Mouse (Mus musculus) liver, embryonic 11.5 days (tissue): Measurements from ENCODE around the gene Rtn4r. TPM values are rescaled to one million over a fixed set of nuclear protein-coding genes. Genes with fewer than 3 reads are reported as not detected.
"Not testable (repeated sequence)": the region's sequence is repeated elsewhere in the genome, so short reads cannot be mapped to it uniquely, and the experiment has no call there.

Source experiments
- ATAC-seq: fragments of 200-750 bp; cut with Nextera tagmentation; replicated peaks from 2 replicates; pipeline ENCODE4 v1.8.0; 2017; ENCODE audit warnings: moderate number of reproducible peaks, mild to moderate bottlenecking, moderate TSS enrichment, moderate library complexity; ENCODE audit not compliant: low FRiP score
- DNase-seq: peaks from one replicate; pipeline ENCODE4 v3.0.0-alpha.2; 2017; ENCODE audit warnings: low spot score
- H3K27ac ChIP-seq: fragments of 300-500 bp; sonication (generic); 2 replicates; pipeline ENCODE4 v1.5.1; 2014; ENCODE audit warnings: mild to moderate bottlenecking, low read depth, low read length, control low read depth
- H3K27me3 ChIP-seq: fragments of 300-500 bp; sonication (generic); replicated peaks from 2 replicates; pipeline ENCODE4 v1.6.1; 2014; ENCODE audit warnings: low read length, mixed read lengths; ENCODE audit not compliant: control insufficient read depth, insufficient read depth
- H3K36me3 ChIP-seq: fragments of 300-500 bp; sonication (generic); 2 replicates; pipeline ENCODE4 v1.6.1; 2014; ENCODE audit warnings: mild to moderate bottlenecking, low read length, moderate library complexity, mixed read lengths; ENCODE audit not compliant: control insufficient read depth, insufficient read depth
- H3K4me1 ChIP-seq: fragments of 300-500 bp; sonication (generic); replicated peaks from 2 replicates; pipeline ENCODE4 v1.6.1; 2014; ENCODE audit warnings: low read length, mixed read lengths; ENCODE audit not compliant: control insufficient read depth, insufficient read depth
- H3K4me2 ChIP-seq: fragments of 300-500 bp; sonication (generic); 2 replicates; pipeline ENCODE4 v1.6.1; 2014; ENCODE audit warnings: mild to moderate bottlenecking, control low read depth, moderate library complexity
- H3K4me3 ChIP-seq: fragments of 300-500 bp; sonication (generic); 2 replicates; pipeline ENCODE4 v1.5.1; 2014; ENCODE audit warnings: low read depth, low read length, control low read depth
- H3K9ac ChIP-seq: fragments of 300-500 bp; sonication (generic); 2 replicates; pipeline ENCODE4 v1.6.1; 2014; ENCODE audit warnings: low read depth, low read length, control low read depth
- H3K9me3 ChIP-seq: fragments of 300-500 bp; sonication (generic); 2 replicates; pipeline ENCODE4 v1.6.1; 2016; ENCODE audit warnings: low read length, inconsistent platforms, mixed read lengths; ENCODE audit not compliant: control insufficient read depth
- WGBS: fragments of 180-500 bp; shearing (Covaris S2); extraction: QIAGEN DNeasy Blood & Tissue Kit; methylation state at CpG from one replicate; pipeline ENCODE4 v1.1.7; 2014; 5-methylcytosine and 5-hydroxymethylcytosine counted together
- polyA plus RNA-seq: library from polyadenylated mRNA; unstranded; fragments of >200 nt; fragmentation: Nextera tagmentation; extraction: Ambion mirVana; gene quantifications from 2 replicates; pipeline ENCODE4 v1.2.1, GENCODE M21; 2014

Rtn4r gene
- polyA plus RNA-seq, 1 experiment from 2014 or later = 0.96 TPM

DNA sequence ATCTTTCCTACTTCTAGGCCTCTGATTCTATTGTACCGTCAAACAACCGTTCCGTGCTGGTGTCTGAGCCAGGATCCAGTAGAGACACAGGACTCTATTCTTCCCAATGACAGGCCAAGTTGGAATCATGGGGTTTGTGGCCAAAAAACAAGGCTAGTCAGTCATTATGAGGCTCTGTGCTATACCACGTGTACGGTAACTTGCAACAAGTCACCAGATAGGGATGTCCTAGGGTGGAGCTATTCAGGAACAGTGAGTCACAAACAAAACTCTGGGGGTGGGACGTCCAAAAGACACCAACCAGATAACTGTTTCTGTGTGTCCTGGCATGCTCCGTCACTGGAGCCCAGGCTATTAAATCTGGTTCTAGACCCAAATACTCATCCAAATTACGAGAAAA is 55.3 kb downstream of the Rtn4r start:
- no peaks in the 10 kb centered on the region; the same call in 1 of the 2 replicates for H3K27me3 ChIP-seq
- no peak overlapping the region for H3K4me2 ChIP-seq
- no peak overlapping the region for H3K27ac ChIP-seq
- H3K9ac ChIP-seq = no peak overlapping the region
- no peaks in the 10 kb centered on the region for H3K4me1 ChIP-seq
- H3K9me3 ChIP-seq = no peaks in the 10 kb centered on the region
- ATAC-seq = no peak
- DNase-seq = no peak
- no peak overlapping the region for H3K4me3 ChIP-seq
- no peaks in the 10 kb centered on the region for H3K36me3 ChIP-seq
- 75% methylated on average over 8 of the region's 8 CpGs for WGBS

DNA sequence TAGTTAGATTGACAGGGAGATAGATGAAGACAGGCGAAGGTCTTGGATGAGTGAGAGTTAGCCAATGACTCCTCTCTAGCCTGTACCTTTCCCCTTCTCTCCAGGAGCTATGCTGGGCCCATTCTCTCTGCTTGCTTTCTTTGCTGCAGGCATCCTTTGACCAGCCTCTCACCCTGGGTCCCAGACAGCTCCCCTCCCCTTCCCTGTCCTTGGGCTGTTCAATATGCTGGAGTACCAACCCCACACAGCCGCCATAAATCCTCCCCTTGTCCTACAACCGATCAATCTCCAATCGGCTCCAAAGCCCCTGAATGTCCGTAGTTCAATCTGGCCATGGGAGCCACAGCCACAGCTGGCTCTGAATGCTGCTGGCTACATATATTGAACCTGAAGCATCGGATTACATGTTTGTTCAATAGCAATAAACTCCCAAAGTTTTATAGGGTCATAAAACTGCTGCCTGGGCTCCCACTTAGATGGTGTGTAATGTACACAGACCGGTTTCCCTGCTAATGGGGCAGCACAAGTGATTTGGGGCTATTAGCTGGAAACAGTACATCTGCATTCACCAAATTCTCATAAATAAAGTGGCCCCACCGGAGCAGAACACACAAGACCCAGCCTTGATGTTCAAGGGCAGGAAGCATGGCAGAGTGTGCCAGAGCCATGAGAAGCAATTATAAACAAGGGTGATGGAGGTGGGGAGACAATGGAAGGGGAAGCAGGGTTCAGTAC is 58.4 kb downstream of the Rtn4r start:
- WGBS = 63% methylated on average over 8 of the region's 8 CpGs
- no peaks in the 10 kb centered on the region for H3K4me1 ChIP-seq
- no peak overlapping the region for H3K9ac ChIP-seq
- H3K4me2 ChIP-seq = no peak overlapping the region
- ATAC-seq (no peak), DNase-seq (no peak)
- no peak overlapping the region for H3K4me3 ChIP-seq
- H3K27ac ChIP-seq = no peak overlapping the region
- no peaks in the 10 kb centered on the region for H3K9me3 ChIP-seq
- no peaks in the 10 kb centered on the region; the same call in 1 of the 2 replicates for H3K27me3 ChIP-seq
- no peaks in the 10 kb centered on the region for H3K36me3 ChIP-seq

GRCm38 (mm10) chr16:18186798-18187197 is 59.4 kb downstream of the Rtn4r start:
- no peak for ATAC-seq
- H3K9ac ChIP-seq = no peak overlapping the region
- H3K4me1 ChIP-seq = no peaks in the 10 kb centered on the region
- 61% methylated on average over 4 of the region's 4 CpGs for WGBS
- H3K27ac ChIP-seq = no peak overlapping the region
- no peak for DNase-seq
- no peaks in the 10 kb centered on the region; the same call in 1 of the 2 replicates for H3K27me3 ChIP-seq
- H3K4me2 ChIP-seq = no peak overlapping the region
- no peaks in the 10 kb centered on the region for H3K36me3 ChIP-seq
- no peak overlapping the region for H3K4me3 ChIP-seq
- H3K9me3 ChIP-seq = no peaks in the 10 kb centered on the region

DNA sequence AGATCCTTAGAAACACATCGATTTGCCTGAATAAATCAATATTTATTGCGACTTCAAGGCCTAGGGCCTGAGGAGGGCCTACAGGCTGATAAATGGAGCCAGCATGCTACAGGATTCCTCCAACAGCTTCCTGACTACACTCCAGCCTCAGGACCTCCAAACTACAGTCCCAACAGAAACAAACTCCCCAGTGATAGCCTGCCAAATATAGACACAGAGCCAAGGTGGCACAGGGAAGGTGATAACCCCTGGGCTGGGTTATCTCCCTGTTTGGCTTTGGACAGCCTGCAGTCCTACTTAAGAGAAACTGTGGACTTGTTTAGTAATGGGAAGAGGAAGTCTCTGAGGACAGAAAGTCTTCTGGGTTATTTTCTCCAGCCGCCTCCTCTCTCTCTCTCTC is 59.8 kb downstream of the Rtn4r start:
- Histone ChIP-seq H3K4me1 (no peaks in the 10 kb centered on the region), H3K27me3 (no peaks in the 10 kb centered on the region; the same call in 1 of the 2 replicates), H3K9ac (no peak overlapping the region), H3K4me2 (no peak overlapping the region), H3K4me3 (no peak overlapping the region), H3K27ac (no peak overlapping the region), H3K36me3 (no peaks in the 10 kb centered on the region), H3K9me3 (no peaks in the 10 kb centered on the region)
- DNase-seq = no peak
- ATAC-seq = no peak
- WGBS = 67% methylated on average over 3 of the region's 3 CpGs

DNA sequence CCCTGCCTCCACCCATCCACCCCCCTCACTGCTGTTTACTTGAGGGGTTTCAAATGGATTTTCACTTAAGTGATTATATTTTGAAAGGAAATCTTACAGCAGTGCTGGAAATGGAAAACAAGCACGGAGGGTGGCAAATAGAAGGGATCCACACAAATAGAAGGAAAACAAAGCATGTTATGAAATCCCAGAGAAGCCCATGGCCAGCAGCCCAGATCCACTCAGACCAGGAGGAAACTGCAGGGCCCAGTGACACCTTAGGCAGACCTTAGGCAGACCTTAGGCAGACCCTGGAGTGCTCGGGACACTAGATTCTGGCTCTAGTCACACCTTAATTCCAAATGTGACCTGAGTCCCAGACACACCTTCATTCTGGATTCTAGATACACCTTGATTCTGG is 63.6 kb downstream of the Rtn4r start:
- Histone ChIP-seq H3K27ac (no peak overlapping the region), H3K4me3 (no peak overlapping the region), H3K9me3 (no peaks in the 10 kb centered on the region), H3K4me2 (no peak overlapping the region), H3K9ac (no peak overlapping the region), H3K36me3 (no peaks in the 10 kb centered on the region), H3K4me1 (no peaks in the 10 kb centered on the region; the same call in 1 of the 2 replicates), H3K27me3 (no peaks in the 10 kb centered on the region)
- WGBS = 79% methylated on average over 2 of the region's 2 CpGs
- ATAC-seq (no peak), DNase-seq (no peak)

GRCm38 (mm10) chr16:18194208-18194985 is 67.0 kb downstream of the Rtn4r start:
- Histone ChIP-seq H3K27me3 (no peaks in the 10 kb centered on the region), H3K4me2 (no peak overlapping the region), H3K4me1 (no peaks in the 10 kb centered on the region; the same call in 1 of the 2 replicates), H3K27ac (no peak overlapping the region), H3K9me3 (no peaks in the 10 kb centered on the region), H3K36me3 (no peaks in the 10 kb centered on the region), H3K4me3 (no peak overlapping the region), H3K9ac (no peak overlapping the region)
- 72% methylated on average over 15 of the region's 15 CpGs for WGBS
- DNase-seq (no peak), ATAC-seq (no peak)

DNA sequence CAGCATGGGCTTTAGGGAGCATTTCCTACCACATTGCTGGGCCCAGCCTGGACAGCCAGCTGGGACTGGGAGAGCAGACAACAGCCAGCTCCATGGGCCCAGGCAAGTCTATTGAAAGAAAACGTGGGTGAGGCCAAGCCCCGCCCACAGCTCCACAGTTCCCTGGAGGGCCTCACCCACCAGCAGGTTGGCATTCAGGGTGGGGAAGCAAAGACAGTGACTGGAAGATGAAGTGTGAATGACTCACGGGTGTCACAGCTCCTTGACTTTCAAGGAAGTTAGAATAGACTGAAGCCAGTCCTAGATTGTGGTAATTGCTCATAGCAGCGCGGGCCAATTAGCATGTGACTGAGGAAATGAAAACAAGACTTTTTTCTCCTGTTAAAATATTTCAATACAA is 67.6 kb downstream of the Rtn4r start:
- no peaks in the 10 kb centered on the region for H3K36me3 ChIP-seq
- H3K9me3 ChIP-seq = no peaks in the 10 kb centered on the region
- no peak for ATAC-seq
- H3K4me2 ChIP-seq = no peak overlapping the region
- no peaks in the 10 kb centered on the region for H3K27me3 ChIP-seq
- WGBS = 59% methylated on average over 5 of the region's 5 CpGs
- no peaks in the 10 kb centered on the region; the same call in 1 of the 2 replicates for H3K4me1 ChIP-seq
- no peak overlapping the region for H3K27ac ChIP-seq
- H3K4me3 ChIP-seq = no peak overlapping the region
- no peak overlapping the region for H3K9ac ChIP-seq
- no peak for DNase-seq

GRCm38 (mm10) chr16:18195561-18195960 is 68.1 kb downstream of the Rtn4r start:
- WGBS = 64% methylated on average over 3 of the region's 3 CpGs
- H3K4me3 ChIP-seq, H3K27ac ChIP-seq, H3K9ac ChIP-seq, ATAC-seq, DNase-seq, H3K36me3 ChIP-seq, H3K4me1 ChIP-seq, H3K9me3 ChIP-seq, H3K27me3 ChIP-seq, H3K4me2 ChIP-seq: not testable (repeated sequence)
